Mouse (Mus musculus): ENCODE data around the gene Lrp4. TPM values are rescaled to one million over a fixed set of nuclear protein-coding genes. Genes with fewer than 3 reads are reported as not detected.

Gene Lrp4
- total RNA-seq, 4 experiments from 2014 or later, result 6.9 to 9.4 (median 9.2) TPM

- DNase-seq (ENCODE audit: low spot score in 2 of 2), result peak in 1 of 2 experiments; percentile 1
Observed at GRCm38 (mm10) chr2:91484698-91485097, 27.4 kb downstream of the Lrp4 start.

- no peak for DNase-seq (ENCODE audit: low spot score in 2 of 2)
Observed at GRCm38 (mm10) chr2:91485256-91485655, 27.9 kb downstream of the Lrp4 start.

- peak in 1 of 2 experiments; percentile 4 for DNase-seq (ENCODE audit: low spot score in 2 of 2)
Observed at GRCm38 (mm10) chr2:91487295-91487694, 30.0 kb downstream of the Lrp4 start.

- no peak for DNase-seq (ENCODE audit: low spot score in 2 of 2)
Observed at GRCm38 (mm10) chr2:91492071-91492635, 34.8 kb downstream of the Lrp4 start.

- no peak for DNase-seq (ENCODE audit: low spot score in 2 of 2)
Observed at GRCm38 (mm10) chr2:91493981-91494380, 36.7 kb downstream of the Lrp4 start.

GRCm38 (mm10) chr2:91498093-91498719 lies 40.9 kb downstream of the Lrp4 start:
- no peak for DNase-seq (ENCODE audit: low spot score in 2 of 2)

- DNase-seq (ENCODE audit: low spot score in 2 of 2), result no peak
Observed at GRCm38 (mm10) chr2:91508076-91508475, 50.8 kb downstream of the Lrp4 start.

- DNase-seq (ENCODE audit: low spot score in 2 of 2), result no peak
Observed at GRCm38 (mm10) chr2:91517186-91517585, 59.9 kb downstream of the Lrp4 start.

- peak; percentile 84 to 85 for DNase-seq (ENCODE audit: low spot score in 2 of 2)
Observed at GRCm38 (mm10) chr2:91526294-91527146, 69.2 kb downstream of the Lrp4 start, which contains the start of gene Ckap5. Gene Ckap5, plus strand, starts transcription at chr2:91526762.

GRCm38 (mm10) chr2:91527147-91527486 lies 69.8 kb downstream of the Lrp4 start:
- peak in 1 of 2 experiments; percentile 6 for DNase-seq (ENCODE audit: low spot score in 2 of 2)

GRCm38 (mm10) chr2:91537588-91538205 lies 80.4 kb downstream of the Lrp4 start:
- DNase-seq (ENCODE audit: low spot score in 2 of 2), result peak; percentile 87 to 89

Other genes with a start within 250 kb of the Lrp4 start
- 1 to 10 TPM; 1.2 to 3.5 (median 2.0) TPM for gene Ddb2, start 220.5 kb upstream of the Lrp4 start, total RNA-seq (2022)
- gene Pacsin3, start 201.6 kb upstream of the Lrp4 start, total RNA-seq (2022), result 100 to 1,000 TPM; 324 to 413 (median 369) TPM
- gene Arfgap2, start 192.5 kb upstream of the Lrp4 start, total RNA-seq (2022), result 100 to 1,000 TPM; 170 to 194 (median 181) TPM
- 10 to 100 TPM; 15.2 to 21.6 (median 18.8) TPM for gene 1110051M20Rik, start 12.8 kb upstream of the Lrp4 start, total RNA-seq (2022)
- 10 to 100 TPM; 27.3 to 38.2 (median 34.4) TPM for gene Ckap5, start 69.3 kb downstream of the Lrp4 start, total RNA-seq (2022)
- under 1 TPM in 2 of 4 experiments, not detected in 2; 0.19 to 0.75 TPM for gene F2, start 178.9 kb downstream of the Lrp4 start, total RNA-seq (2022)
- gene Zfp408, start 192.3 kb downstream of the Lrp4 start, total RNA-seq (2022), result 1 to 10 TPM; 2.1 to 2.7 (median 2.4) TPM
- 1 to 10 TPM; 3.8 to 7.9 (median 4.9) TPM for gene Arhgap1, start 192.3 kb downstream of the Lrp4 start, total RNA-seq (2022)

All from gastrocnemius, adult 8-10 months (tissue).